Mouse (Mus musculus) cerebellum, postnatal 25 days (tissue): ENCODE measurements around the gene Rtn3.
"Not testable (repeated sequence)": the region's sequence is repeated elsewhere in the genome, so short reads cannot be mapped to it uniquely, and the experiment has no call there.

Experiments
- DNase-seq, 2 experiments: peaks; one replicate each; pipeline ENCODE4 v3.0.0; 2021; ENCODE audit warnings: mixed read lengths in 2 of 2

Gene Rtn3

DNA sequence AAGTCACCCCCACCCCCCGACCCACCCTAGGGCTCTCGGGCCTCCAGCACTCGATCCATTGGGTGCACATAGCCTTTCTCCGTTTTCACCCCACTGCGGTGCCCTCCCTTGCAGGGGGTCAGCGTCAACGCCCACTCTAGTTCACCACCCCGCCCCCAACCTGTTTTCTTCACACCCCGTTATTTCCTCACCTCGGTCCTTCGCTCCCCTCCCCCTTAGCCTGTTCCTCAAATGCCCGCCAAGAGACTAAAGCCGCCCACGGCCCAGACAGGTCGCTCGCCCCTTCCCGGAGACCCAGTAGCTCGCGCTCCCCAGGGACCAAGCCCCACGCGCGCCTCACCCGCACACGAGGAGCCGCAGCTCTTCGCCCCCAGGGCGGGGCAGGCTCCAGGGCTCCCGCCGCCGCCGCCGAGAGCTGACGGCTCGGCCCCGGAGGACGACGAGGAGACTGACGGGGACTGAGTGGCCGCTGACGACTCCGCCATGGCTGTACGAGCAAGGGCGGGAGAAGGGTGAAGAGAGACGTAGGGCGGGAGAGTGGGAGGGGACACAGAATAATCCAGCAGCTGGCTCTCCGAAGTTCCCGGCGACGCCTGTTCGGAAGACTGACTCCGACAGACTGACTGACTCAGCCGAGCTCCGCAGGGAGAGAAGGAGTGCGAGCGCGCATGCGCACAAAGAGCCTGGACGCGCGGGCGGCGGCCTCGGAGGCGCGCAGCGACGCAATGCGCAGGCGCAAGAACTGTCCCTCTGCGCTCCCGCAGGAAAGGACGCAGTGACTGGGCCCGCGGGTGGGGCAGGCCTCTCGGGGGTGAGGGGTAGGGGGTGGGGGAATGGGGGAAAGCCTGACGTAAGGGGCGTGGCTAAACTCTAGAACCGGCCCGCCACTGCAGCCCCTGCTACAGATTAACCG, at the start of gene Rtn3:
Gene Rtn3 (minus strand): TSS at position 683 of the 913 bp plus-strand sequence.
- peak; percentile 98 to 99 for DNase-seq

GRCm38 (mm10) chr19:7531906-7532305, 48.8 kb upstream of the Rtn3 start:
- DNase-seq: no peak

- peak; percentile 51 to 75 for DNase-seq
Observed at GRCm38 (mm10) chr19:7528639-7529428, 45.8 kb upstream of the Rtn3 start.

DNA sequence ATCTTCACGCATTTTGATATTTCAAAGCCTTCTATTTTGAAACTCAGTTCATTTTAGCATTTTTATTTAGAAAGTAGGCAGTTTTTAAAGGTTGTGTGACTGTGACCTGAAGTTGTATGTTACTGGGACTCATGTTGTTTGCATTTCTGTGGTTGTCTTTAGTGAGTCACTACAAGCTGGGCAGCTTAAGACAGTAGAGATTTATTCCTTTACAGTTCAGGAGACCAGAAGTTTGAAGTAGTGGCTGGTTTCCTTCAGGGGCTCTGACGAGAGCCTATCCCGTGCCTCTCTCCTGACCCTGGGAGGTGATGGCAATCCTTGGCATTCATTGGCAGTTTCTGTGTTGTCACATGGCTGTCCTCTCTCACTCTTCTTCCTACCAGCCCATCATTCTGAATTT, 41.8 kb upstream of the Rtn3 start:
- DNase-seq: no peak

DNA sequence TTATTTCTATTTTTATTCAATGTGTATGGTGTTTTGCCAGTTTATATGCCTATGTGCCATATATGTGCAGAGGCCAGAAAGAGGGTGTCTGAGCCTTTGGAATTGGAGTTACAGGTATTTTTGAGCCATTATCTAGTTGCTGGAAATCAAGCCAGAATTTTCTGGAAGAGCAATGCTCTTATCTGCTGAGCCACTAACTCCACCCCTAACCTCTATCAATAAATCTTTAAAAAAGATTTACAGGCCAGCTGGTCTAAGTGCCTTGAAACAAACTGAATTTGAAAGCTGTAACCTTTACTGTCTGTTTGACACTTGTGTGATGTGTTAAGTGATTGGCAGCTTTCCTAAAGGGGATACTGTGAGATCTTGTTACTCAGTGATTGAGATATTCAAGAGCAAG, 40.7 kb upstream of the Rtn3 start:
- no peak for DNase-seq

GRCm38 (mm10) chr19:7523292-7523691, 40.2 kb upstream of the Rtn3 start:
- peak in 1 of 2 experiments; percentile 26 for DNase-seq

- no peak for DNase-seq
Observed at GRCm38 (mm10) chr19:7522856-7523255, 39.8 kb upstream of the Rtn3 start.

DNA sequence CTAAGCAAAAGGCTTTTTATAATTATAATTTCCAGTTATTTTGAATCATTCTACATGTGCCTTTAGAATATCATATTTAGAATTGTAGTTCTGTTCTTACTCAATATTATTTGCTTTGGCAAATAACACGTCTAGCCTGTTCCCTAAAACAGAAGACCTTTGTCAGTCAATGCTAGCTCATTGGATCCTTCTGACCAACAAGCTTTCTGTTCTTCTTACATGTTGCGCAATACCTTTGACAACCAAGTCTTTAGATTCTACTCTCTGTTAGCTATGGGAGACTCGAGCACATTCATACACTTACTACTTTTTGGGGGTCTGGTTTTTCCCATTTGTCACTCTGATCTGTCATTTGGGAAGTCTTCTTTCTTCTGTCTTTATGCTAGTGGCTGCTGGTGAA, 38.5 kb upstream of the Rtn3 start:
- no peak for DNase-seq

DNA sequence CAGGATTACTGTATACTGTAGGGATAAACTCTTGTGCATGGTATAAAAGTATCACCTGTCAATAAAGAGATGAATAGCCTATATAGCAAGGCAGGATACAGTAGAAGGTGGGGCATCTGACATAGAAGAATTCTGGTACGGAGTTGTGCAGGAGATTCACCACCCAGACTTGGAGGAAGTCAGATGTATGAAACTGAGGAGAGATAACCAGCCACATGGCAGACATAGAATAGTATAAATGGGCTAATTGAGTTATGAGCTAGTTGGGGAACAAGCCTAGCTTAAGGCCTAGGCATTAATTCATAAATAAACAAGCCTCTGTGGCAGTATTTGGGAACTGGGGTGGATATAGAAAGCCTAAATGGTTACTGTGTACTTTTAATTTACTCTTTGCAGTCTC, 33.4 kb upstream of the Rtn3 start:
- no peak for DNase-seq

- peak in 1 of 2 experiments; percentile 27 for DNase-seq
Observed at GRCm38 (mm10) chr19:7508026-7508425, 24.9 kb upstream of the Rtn3 start.

DNA sequence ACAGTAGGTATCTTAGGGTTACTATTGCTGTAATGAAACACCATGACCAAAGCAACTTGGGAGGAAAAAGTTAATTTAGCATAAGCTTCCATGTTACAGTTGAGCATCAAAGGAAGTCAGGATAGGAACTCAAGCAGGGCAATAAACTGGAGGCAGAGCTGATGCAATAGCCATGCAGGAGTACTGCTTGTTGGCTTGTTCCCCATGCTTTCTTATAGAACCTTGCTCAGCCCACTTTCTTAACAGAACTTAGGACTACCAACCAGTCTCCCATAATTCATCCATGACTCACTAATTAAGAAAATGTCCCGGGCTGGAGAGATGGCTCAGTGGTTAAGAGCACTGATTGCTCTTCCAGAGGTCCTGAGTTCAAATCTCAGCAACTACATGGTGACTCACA, 23.2 kb upstream of the Rtn3 start:
- no peak for DNase-seq

DNA sequence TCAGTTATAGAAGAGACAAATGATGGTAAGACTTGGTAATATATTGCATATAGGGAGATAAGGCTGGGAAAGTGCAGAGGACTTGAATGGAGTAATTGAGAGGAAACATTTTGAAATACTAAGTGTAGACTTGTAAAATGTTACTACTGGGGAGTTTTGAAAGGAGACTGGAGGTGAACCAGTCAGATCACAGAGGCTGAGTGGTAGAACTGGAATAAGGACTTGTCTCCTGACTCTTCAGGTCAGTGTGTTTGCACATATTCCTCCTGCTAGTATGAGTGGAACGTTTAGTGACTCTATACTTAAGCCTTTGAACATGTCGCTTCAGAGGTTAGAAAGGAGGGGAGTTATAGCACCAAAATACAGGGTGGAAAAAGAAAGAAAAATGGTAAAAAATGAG, 19.4 kb upstream of the Rtn3 start:
- no peak for DNase-seq

GRCm38 (mm10) chr19:7500701-7501100, 17.6 kb upstream of the Rtn3 start:
- DNase-seq: no peak

DNA sequence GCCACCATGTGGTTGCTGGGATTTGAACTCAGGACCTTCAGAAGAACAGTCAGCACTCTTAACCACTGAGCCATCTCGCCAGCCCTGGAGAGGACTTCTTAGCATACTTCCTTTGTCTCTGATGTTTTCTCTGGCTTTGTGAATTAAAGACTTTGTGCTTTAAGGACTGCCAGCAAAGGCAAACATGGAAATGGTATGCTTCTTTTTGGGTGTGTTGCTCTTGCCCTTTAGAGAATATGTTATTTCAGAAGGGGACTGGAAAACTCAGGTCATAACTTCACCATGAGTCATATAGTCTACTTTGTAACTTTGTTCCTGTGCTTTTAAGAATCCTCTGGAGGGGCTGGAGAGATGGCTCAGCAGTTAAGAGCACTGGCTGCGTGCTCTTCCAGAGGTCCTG, 15.7 kb upstream of the Rtn3 start:
- DNase-seq: no peak

GRCm38 (mm10) chr19:7496070-7496469, 13.0 kb upstream of the Rtn3 start:
- not testable (repeated sequence) for DNase-seq

DNA sequence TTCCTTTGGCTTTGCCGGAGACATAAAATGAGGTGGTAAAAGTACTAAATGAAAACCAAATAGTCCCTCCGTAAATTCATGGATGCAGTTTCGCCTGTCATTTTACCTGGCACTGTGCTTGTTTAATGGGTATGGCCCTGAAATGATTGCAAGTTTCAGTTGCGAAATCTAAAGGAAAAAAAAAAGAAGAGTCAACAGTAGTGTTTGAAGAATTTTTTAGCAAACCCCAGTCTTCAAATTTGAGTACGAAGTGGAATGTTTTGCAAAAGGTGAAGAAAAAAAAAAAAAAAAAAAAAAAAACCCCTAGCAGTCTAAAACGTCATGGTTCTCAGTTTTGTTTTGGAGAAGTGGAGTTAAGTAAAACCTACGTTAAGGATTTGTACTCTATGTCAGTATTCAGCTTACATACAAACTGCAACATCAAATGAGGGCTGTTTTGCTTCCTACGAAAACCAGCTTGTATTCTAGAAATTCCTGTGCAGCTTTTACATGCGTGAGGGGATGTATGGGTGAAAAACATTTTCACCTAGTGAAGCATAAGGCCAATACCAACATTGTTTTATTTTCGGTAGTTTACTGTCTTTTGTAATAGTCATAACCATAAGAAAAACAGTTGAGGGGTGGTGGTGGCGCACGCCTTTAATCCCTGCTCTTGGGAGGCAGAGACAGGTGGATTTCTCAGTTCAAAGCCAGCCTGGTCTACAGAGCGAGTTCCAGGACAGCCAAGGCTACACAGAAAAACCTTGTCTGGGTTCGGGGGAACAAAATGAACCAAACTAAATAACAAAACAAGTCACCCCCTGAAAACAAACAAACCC, 12.3 kb upstream of the Rtn3 start:
- no peak for DNase-seq

DNA sequence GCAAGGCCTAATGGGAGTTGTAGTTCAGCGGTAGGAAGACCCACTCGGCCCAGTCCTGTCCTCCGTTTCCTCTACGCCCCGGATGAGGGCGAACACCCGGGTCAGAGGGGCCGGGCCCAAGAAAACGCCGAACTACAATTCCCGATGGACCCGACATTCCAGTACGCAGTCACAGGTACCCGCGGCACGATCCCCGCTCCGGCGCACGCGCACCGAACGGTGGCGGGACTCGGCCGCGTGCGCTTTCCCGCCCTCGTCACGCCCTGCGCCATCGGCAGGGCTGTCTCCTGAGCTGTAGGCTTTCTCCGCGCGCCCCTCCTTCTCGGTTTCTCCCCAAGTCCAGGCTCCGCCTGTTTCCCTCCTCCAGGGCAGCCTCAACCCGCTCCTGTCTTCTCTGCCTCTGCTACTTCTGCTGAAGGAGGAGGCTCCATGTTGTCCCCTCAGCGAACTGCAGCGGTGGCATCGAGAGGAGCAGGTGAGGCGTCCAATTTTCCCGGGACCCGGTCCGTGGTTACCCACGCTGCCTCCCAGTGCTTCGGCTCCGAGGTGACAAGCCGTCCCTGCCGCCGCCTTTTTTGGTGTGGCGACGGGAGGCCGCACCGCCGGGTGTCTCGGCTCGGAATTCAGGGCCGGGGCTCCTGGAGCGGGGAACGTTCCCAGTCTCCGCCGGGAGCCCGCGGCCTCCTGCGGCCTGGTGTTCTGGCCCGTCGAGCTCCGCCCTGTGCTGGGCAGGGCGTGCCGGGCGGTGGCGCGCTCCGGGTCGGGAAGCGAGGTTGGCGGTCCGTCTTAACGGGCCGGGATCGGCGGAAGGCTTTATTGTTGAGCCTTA, 11.3 kb upstream of the Rtn3 start:
- peak; percentile 97 to 98 for DNase-seq

DNA sequence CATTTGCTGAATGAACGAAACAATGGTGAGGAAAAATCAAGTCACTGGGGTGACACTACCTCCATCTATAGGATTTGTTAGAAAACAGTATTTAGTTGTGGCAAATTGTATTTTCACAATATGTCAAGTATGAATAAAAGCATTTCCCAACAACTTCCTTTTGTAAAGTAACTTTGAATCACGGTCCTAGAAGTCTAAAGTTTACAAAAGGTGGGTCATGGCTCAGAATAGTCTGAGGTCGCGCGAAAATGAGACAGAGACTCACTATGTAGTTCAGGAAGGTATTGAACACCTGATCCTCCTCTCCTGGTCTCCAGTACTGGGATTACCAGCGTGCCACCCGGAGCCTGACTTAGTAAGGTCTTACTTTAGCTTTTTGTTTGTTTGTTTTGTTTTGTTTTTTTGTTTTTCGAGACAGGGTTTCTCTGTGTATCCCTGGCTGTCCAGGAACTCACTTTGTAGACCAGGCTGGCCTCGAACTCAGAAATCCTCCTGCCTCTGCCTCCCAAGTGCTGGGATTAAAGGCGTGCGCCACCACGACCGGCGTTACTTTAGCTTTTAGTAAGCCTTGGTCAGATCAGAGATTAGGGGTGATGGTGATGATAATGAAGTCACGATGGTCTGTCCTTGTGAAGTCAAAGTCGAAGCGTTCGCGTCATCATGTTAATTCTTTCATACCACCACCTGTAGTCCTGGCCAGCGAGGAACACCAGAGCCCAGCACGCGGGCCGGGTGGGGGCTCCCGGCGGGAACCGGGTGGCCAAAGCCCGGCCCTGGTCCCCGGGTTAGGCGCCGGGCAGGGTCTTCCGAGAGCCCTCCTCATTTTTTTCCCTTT, 10.5 kb upstream of the Rtn3 start, which contains the start of gene Atl3:
Gene Atl3 (plus strand): TSS at position 689 of the 835 bp plus-strand sequence.
- DNase-seq: peak in 1 of 2 experiments; percentile 21

GRCm38 (mm10) chr19:7492682-7493081, 9.6 kb upstream of the Rtn3 start:
- no peak for DNase-seq

GRCm38 (mm10) chr19:7491960-7492359, 8.9 kb upstream of the Rtn3 start:
- no peak for DNase-seq

- DNase-seq: no peak
Observed at GRCm38 (mm10) chr19:7487680-7488079, 4.6 kb upstream of the Rtn3 start.
